Mouse (Mus musculus): ENCODE results near the gene Mfsd14b.

DNA sequence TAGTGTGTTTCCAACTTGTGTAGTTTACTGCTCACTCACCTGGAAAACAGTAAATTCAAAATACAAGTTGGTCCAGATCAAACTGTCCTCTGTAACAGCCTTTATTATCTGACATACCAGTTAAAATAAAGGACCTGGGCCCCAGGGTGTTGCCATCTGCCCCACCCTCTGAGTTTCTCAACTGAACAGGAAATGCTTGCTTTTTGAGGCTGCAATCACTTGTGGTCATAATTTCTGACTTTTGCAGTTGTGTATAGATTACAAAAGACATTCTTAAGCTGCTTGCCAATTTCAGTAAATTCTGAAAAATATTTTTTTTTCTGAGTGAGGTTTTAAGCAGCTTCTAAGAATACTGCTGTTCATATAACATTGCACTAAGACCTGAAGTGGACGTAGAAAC lies 9.3 kb upstream of the Mfsd14b start:
- TF ChIP-seq GATA1 (IDR thresholded peaks at IDR 0.05; ENCODE audit: low read length), result no peak
- TF ChIP-seq TAL1 (IDR thresholded peaks at IDR 0.05; ENCODE audit: low read length), result no peak

Measured in erythroblast, embryonic 14.5 days (primary cell).